Mouse (Mus musculus): Measurements from ENCODE around the gene Ddx39.

DNA sequence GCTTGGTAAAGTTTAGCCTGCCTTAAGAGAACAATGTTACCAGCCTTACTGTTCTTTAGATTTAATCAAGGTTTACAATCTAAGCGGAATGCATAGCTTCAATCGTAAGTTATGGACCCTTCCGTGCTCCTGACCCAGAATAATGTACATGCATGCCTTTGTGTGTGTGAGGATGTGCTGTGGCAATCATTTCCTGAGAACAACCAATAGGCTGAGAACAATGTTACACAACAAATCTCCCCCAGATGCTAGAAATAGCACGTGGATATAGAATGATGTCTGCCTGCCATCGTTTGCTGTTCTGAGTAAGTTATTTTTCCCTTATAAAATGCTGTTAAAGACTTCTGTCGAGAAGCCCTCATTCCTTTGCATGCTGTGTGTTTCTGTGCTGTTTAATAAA is 17.9 kb downstream of the Ddx39 start:
- TF ChIP-seq POLR2A (IDR thresholded peaks at IDR 0.05; ENCODE audit: borderline replicate concordance, extremely low read depth, low read depth, low read length) (no peak), CTCF (IDR thresholded peaks at IDR 0.05; ENCODE audit: insufficient read depth, low read length) (no peak)

All from lung, adult 2 months (tissue).